Mouse (Mus musculus): ENCODE data around the gene Pkn2. TPM values are rescaled to one million over a fixed set of nuclear protein-coding genes. Genes with fewer than 3 reads are reported as not detected.

Gene Pkn2
- polyA plus RNA-seq, 1 experiment from 2014 or later, result 78.1 TPM

DNA sequence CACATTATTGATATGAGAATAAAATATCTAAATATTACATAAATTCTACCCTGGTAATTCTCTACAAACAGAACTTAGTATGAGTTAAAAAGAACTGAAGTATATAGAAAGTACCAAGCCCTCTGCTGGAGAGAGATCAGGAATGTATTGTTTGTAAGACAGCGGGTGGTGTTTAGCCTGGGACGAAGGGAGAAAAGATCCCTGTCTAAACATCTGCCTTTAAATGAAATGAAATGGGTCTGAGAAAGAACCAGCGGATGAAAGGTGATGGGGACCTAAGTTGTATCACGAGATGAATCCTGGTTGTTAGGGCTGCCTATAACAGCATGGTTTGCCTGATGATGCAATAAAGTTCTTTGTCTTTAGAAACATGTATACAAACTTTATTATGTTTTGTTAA is 41.8 kb downstream of the Pkn2 start:
- POLR2A ChIA-PET, result no interaction called here
- no peak for TF ChIP-seq CTCF (IDR thresholded peaks at IDR 0.05)
- CTCF ChIA-PET, result no interaction called here
- in situ Hi-C loops (cut with MboI; ENCODE audit: low pct_unique_long_range_greater_than_20kb), result no loop called here
- no peaks in the 10 kb centered on the region for H3K27me3 ChIP-seq
- ATAC-seq, result no peak
- DNase-seq (ENCODE audit: low read depth, low spot score), result no peak

DNA sequence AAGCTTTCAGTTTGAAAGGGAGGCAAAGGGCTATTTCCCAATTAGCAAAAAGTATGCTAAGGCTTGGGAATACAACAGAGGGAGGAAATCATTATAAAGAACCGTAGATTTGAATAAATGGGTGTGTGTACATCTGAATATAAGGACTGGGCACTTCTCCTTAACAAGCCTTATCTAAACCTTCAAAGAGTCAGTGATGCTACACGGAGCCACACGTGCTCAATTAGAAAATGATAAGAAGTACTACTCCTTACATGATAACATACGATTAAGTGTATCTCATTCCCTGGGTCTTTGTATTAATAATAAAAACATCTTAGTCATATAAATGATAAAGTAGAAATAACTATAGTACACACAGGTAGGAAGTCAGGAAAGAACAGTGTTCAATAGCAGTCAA is 47.0 kb downstream of the Pkn2 start:
- H3K27me3 ChIP-seq, result no peaks in the 10 kb centered on the region
- DNase-seq (ENCODE audit: low read depth, low spot score), result no peak
- in situ Hi-C loops (cut with MboI; ENCODE audit: low pct_unique_long_range_greater_than_20kb), result no loop called here
- CTCF ChIA-PET, result interaction anchor here (1.0 to 2.7 kb wide), 5 partner anchors 11 to 21 kb away, joined by 3 to 11 read pairs (median 4); no protein-coding TSS in a partner anchor
- POLR2A ChIA-PET, result no interaction called here
- no peak for TF ChIP-seq CTCF (IDR thresholded peaks at IDR 0.05)
- no peak for ATAC-seq

DNA sequence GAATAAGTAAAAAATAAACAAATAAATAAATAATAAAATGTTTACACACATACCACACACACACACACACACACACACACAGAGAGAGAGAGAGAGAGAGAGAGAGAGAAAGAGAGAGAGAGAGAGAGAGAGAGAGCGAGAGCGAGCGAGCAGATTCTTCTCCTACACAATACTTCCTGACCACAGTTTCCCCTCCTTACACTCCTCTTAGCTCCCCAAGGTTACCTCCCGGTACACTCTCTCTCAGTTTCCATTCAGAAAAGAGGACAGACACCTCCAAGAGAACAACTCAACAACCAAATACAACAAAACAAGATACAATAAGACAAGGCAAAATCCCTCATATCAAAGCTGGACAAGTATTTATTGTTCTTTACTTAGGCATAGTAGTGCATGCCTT is 47.8 kb downstream of the Pkn2 start:
- CTCF ChIA-PET, result interaction anchor here (1.4 to 2.7 kb wide), 2 partner anchors 11 to 16 kb away, joined by 5 to 11 read pairs; no protein-coding TSS in a partner anchor
- no peak for ATAC-seq

DNA sequence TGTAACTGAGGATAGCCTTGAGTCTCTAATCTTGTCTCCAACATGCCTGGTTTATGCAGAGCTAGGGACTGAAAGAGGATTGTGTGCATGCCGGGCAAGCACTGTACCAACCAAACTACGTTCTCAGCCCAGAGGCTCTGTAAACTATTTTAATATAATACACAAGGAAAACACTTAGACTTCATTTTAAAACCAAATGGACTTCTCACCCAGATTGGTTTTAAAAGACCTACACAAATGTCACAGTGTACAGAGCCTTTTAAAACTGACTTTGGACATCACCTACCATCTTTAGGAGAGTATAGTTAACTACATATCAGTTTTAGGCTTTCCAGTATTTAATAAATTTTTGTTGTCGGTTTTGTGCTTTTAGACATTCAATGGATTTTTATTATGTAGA is 48.9 kb downstream of the Pkn2 start:
- in situ Hi-C loops (cut with MboI; ENCODE audit: low pct_unique_long_range_greater_than_20kb), result no loop called here
- ATAC-seq, result no peak
- TF ChIP-seq CTCF (IDR thresholded peaks at IDR 0.05), result no peak
- DNase-seq (ENCODE audit: low read depth, low spot score), result no peak
- no peaks in the 10 kb centered on the region for H3K27me3 ChIP-seq
- ChIA-PET POLR2A (no interaction called here), CTCF (interaction anchor here (2.7 kb wide), 1 partner anchor 10 kb away, joined by 11 read pairs; no protein-coding TSS in a partner anchor)

More for the DNA sequence above, 47.8 kb downstream of the Pkn2 start:
- in situ Hi-C loops (cut with MboI; ENCODE audit: low pct_unique_long_range_greater_than_20kb), result no loop called here
- POLR2A ChIA-PET, result no interaction called here
- H3K27me3 ChIP-seq, result no peaks in the 10 kb centered on the region
- no peak for TF ChIP-seq CTCF (IDR thresholded peaks at IDR 0.05)
- no peak for DNase-seq (ENCODE audit: low read depth, low spot score)

DNA sequence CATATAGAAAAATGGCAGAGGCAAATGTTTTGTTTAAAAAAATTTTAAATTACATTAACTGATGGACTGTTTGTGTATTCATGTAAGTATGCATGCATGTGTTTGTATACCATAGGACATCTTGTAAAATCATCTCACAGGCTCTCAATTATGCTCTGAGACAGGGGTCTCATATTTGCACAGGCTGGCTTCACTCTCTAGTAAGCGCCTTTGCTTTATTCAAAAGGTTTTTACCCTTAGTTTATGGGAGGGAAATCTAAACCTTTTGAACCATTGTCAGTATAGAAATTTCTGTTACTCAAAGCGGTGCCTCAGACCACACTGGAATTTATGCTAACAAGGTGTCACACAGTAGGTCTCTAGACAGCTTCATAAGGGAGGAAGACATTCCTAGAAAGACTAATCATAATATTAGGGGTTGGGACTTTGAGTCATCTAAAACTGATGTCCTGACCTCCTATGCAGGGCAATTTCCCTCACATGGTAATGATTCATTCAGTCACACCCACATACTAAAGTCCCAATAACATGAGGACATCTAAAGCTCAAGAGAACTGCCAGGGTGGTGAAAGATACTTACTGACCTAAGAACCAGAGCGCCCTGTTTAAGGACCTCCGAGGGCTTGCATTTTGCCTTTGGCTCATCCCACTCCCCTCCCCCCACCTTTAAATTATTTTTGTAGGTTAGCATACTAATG is 55.2 kb downstream of the Pkn2 start:
- CTCF ChIA-PET, result interaction anchor here (1.9 kb wide), 1 partner anchor 19 kb away, joined by 5 read pairs; no protein-coding TSS in a partner anchor
- ATAC-seq (peak; percentile 39), DNase-seq (ENCODE audit: low read depth, low spot score) (no peak)
- POLR2A ChIA-PET, result no interaction called here
- no peaks in the 10 kb centered on the region for H3K27me3 ChIP-seq
- in situ Hi-C loops (cut with MboI; ENCODE audit: low pct_unique_long_range_greater_than_20kb), result no loop called here
- no peak for TF ChIP-seq CTCF (IDR thresholded peaks at IDR 0.05)

DNA sequence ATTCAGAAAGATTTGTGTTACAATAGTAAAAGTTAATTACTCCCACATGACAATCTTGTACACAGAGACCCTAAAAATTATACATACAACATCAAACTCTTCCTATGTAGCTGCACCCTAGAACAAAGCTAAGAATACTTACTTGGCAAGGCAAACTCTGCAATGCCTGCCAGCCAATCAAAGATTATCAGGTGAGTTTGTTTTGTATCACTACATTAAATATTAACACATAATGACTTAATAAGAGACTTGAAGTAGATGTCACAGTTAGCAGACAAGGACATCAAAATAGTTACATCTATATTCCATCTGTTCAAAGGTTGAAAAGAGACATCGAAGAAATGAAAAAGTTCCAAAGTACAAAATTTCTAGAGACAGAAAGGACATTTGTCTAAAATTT is 58.2 kb downstream of the Pkn2 start:
- no peaks in the 10 kb centered on the region for H3K27me3 ChIP-seq
- no peak for TF ChIP-seq CTCF (IDR thresholded peaks at IDR 0.05)
- in situ Hi-C loops (cut with MboI; ENCODE audit: low pct_unique_long_range_greater_than_20kb), result no loop called here
- DNase-seq (ENCODE audit: low read depth, low spot score), result no peak
- ChIA-PET CTCF (interaction anchor here (0.8 to 2.4 kb wide), 5 partner anchors 10 to 101 kb away, joined by 3 to 11 read pairs (median 4); no protein-coding TSS in a partner anchor), POLR2A (no interaction called here)
- no peak for ATAC-seq

DNA sequence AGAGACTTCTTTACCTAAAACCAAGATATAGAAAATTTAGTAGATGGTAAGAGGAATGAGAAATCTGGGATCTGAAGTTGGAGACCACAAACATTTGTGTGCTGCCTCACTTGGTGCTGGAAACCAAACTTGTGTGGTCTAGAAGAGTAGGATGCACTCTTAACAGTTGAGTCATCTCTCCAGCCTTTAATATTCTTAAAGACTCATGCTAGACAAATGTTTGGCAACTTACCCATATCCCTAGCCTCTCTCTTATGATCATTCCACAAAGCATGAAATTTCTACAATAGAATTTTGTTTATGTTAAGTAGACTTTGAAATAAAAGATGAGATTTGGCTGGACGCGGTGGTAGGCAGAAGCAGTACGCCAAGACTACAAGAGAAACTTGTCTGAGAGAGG is 64.3 kb downstream of the Pkn2 start:
- no peak for TF ChIP-seq CTCF (IDR thresholded peaks at IDR 0.05)
- H3K27me3 ChIP-seq, result no peaks in the 10 kb centered on the region
- ChIA-PET POLR2A (no interaction called here), CTCF (interaction anchor here (1.6 to 1.8 kb wide), 2 partner anchors 13 to 17 kb away, joined by 5 read pairs; no protein-coding TSS in a partner anchor)
- DNase-seq (ENCODE audit: low read depth, low spot score) (peak; percentile 12), ATAC-seq (no peak)
- in situ Hi-C loops (cut with MboI; ENCODE audit: low pct_unique_long_range_greater_than_20kb), result no loop called here

DNA sequence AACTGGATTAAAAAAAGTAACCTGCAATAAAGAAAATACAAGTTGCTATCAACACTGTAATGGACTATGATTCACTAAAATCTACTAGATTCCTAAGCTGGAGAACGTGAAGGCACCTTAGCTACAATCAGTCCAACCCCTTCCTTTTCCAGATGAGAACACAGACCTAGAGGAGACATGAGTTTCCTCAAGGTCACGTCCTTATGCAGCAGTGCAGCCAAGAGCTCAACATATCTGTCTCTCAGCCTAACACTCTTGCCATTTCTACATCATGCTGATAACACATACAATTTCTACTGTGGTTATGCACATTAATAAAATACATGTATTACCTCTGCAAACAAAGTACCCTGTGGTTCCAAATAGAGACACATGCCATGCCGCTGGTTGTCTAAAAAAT is 70.2 kb downstream of the Pkn2 start:
- TF ChIP-seq CTCF (IDR thresholded peaks at IDR 0.05), result no peak
- H3K27me3 ChIP-seq, result no peaks in the 10 kb centered on the region
- in situ Hi-C loops (cut with MboI; ENCODE audit: low pct_unique_long_range_greater_than_20kb), result no loop called here
- ChIA-PET CTCF (interaction anchor here (0.9 to 1.5 kb wide), 7 partner anchors 8 to 53 kb away, joined by 3 to 5 read pairs (median 4); no protein-coding TSS in a partner anchor), POLR2A (no interaction called here)
- ATAC-seq (no peak), DNase-seq (ENCODE audit: low read depth, low spot score) (no peak)

DNA sequence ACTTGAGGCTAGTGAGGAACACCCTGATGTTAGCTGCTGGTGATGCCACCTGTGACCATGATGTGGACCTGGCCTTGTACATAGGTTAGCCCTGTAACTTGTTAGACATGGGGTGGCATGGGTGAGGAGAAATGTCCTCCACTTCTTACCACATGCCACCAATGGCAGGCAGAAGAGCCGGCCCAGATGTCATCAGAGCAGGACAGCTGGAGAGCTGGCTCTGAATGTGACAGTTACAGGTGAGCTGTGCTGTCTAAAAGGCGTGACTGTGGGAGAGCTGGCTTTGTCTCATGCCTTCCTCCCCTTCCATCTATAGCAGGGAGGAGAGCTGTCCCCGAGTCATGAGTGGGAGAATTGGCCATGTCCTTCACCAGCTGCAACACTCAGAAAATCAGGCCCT is 86.2 kb downstream of the Pkn2 start:
- TF ChIP-seq CTCF (IDR thresholded peaks at IDR 0.05), result no peak
- POLR2A ChIA-PET, result no interaction called here

DNA sequence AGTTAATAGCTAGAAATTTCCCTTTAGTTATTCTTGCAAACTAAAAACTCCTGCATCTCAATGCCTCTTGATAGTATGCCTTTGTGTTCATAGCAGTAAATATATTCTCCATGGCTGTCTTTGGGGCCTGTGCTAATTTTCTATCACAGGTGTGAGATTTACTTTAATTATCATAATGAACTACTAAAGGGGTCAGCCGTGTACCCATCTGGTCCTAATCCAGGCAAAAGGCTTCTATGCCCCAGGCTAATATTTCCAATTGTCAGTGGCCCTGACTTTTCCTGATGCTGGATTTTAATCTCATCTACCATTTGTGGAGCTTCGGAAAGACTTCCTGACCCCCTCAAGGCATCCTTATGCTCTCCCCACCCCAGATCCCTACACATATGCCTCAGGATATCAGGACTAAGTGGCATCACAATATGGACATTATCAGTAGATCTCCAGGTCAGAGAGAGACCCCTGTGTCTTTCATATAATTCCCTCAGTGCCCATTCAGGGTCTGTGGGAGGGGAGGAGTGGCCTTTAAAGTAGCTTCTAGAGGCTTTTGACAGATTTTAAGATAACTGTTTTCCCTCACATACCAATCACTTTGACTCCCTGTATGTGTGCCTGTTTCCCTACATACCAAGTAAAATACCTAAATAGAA is 95.3 kb downstream of the Pkn2 start:
- ChIA-PET CTCF (interaction anchor here (1.9 to 2.6 kb wide), 3 partner anchors 9 to 16 kb away, joined by 6 to 10 read pairs (median 7); no protein-coding TSS in a partner anchor), POLR2A (interaction anchor here (0.5 to 0.6 kb wide), 2 partner anchors 19 to 55 kb away, joined by 3 read pairs; no protein-coding TSS in a partner anchor)
- no peak for ATAC-seq
- DNase-seq (ENCODE audit: low read depth, low spot score), result no peak
- no peaks in the 10 kb centered on the region for H3K27me3 ChIP-seq
- in situ Hi-C loops (cut with MboI; ENCODE audit: low pct_unique_long_range_greater_than_20kb), result loop anchor here (25.0 kb wide), 1 partner anchor 1601 kb away; no protein-coding TSS in a partner anchor
- TF ChIP-seq CTCF (IDR thresholded peaks at IDR 0.05), result no peak

More for the DNA sequence above, 86.2 kb downstream of the Pkn2 start:
- DNase-seq (ENCODE audit: low read depth, low spot score), result no peak
- no peaks in the 10 kb centered on the region for H3K27me3 ChIP-seq
- CTCF ChIA-PET, result interaction anchor here (1.4 to 5.6 kb wide), 2 partner anchors 14 to 16 kb away, joined by 4 to 28 read pairs; no protein-coding TSS in a partner anchor
- ATAC-seq, result no peak
- in situ Hi-C loops (cut with MboI; ENCODE audit: low pct_unique_long_range_greater_than_20kb), result loop anchor here (25.0 kb wide), 1 partner anchor 1592 kb away; no protein-coding TSS in a partner anchor
